Mouse (Mus musculus) embryo, embryonic 10 days (tissue): ENCODE results near the gene Adam20.
"Not testable (repeated sequence)": the region's sequence is repeated elsewhere in the genome, so short reads cannot be mapped to it uniquely, and the experiment has no call there.

ENCODE experiments used
- DNase-seq: peaks from one replicate; pipeline ENCODE4 v3.0.0-alpha.2; 2015; ENCODE audit warnings: low spot score

Adam20 gene

GRCm38 (mm10) chr8:40792973-40793372, at the start of gene Adam20:
Adam20 (plus strand) TSS chr8:40793273.
- DNase-seq, result not testable (repeated sequence)

GRCm38 (mm10) chr8:40751908-40752307, 41.2 kb upstream of the Adam20 start, which contains the start of gene Adam25:
Adam25 (plus strand) TSS chr8:40752208.
- DNase-seq, result not testable (repeated sequence)

- DNase-seq, result peak; percentile 7
Observed at GRCm38 (mm10) chr8:40783320-40783719, 9.8 kb upstream of the Adam20 start.

- DNase-seq, result no peak
Observed at GRCm38 (mm10) chr8:40803379-40804079, 10.5 kb downstream of the Adam20 start.
